ENCODE assay signal across 28 mouse cellular contexts in the genomic region with DNA sequence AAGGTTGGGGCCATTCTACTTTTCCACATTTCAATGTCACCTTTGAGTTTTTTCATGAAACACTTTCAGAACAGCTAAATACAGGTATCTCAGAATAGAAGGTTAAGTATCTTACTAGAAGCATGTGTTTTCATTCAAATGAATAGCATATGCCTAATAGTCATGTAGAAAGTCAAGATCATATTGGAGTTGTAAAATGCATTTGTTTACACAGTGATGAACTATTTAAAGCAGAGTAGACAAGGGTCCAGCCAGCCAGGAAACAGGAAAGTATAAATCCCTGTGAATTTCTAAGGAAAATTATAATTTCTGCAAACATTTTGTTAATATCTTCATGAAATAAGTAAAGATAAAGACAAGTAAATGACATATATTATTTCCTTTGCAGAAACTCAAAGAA.
"Had no signal": no experiment of that assay in that cellular context is flagged by ENCODE, and none has a peak within 500 bp of the region (broad histone marks: within the 10 kb centered on the region; RNA-seq: fewer than 3 reads in every experiment).

No protein-coding gene starts in this region.

- H3K9ac ChIP-seq: heart, embryonic 12.5 days; hindbrain, embryonic 12.5 days; hindbrain, embryonic 14.5 days; kidney, embryonic 15.5 days; limb, embryonic 13.5 days; limb, embryonic 15.5 days; liver, embryonic 13.5 days; liver, embryonic 15.5 days had no signal

- H3K4me3 ChIP-seq: gastrocnemius, adult 2 months; heart, embryonic 10.5 days; heart, embryonic 12.5 days; hindbrain, embryonic 10.5 days; hindbrain, embryonic 12.5 days; kidney, embryonic 15.5 days; limb, embryonic 13.5 days; limb, embryonic 15.5 days; liver, embryonic 13.5 days; liver, embryonic 15.5 days had no signal

- H3K4me2 ChIP-seq: heart, embryonic 12.5 days; hindbrain, embryonic 12.5 days; hindbrain, embryonic 14.5 days; kidney, embryonic 15.5 days; limb, embryonic 13.5 days; limb, embryonic 15.5 days; liver, embryonic 11.5 days; liver, embryonic 13.5 days; liver, embryonic 15.5 days had no signal

- ATAC-seq: forebrain, embryonic 16.5 days; hindbrain, embryonic 16.5 days; inflammation-experienced regulatory T-cells, adult 6 months had no signal

- H3K4me1 ChIP-seq: limb, embryonic 13.5 days; limb, embryonic 15.5 days; liver, embryonic 13.5 days; liver, embryonic 15.5 days had no signal

- DNase-seq: gastrocnemius, adult 2 months; gastrocnemius, postnatal 10 days; gastrocnemius, postnatal 25 days; heart, postnatal 10 days; heart, postnatal 4 days; kidney, adult 11 months; kidney, adult 2 months; kidney, adult 9 months; kidney, postnatal 14 days; kidney, postnatal 36 days; layer of hippocampus, adult 9-11 months; layer of hippocampus, postnatal 36 days; left cerebral cortex, postnatal 4 days; liver, embryonic 13.5 days had no signal

- H3K27me3 ChIP-seq: heart, embryonic 12.5 days; hindbrain, embryonic 12.5 days; kidney, embryonic 15.5 days; limb, embryonic 13.5 days; limb, embryonic 15.5 days; liver, embryonic 13.5 days; liver, embryonic 15.5 days had no signal

- H3K36me3 ChIP-seq: hindbrain, embryonic 10.5 days; hindbrain, embryonic 12.5 days; kidney, embryonic 15.5 days; limb, embryonic 15.5 days; liver, embryonic 13.5 days; liver, embryonic 15.5 days had no signal

- H3K27ac ChIP-seq: gastrocnemius, adult 2 months; heart, embryonic 10.5 days; hindbrain, embryonic 10.5 days; hindbrain, embryonic 12.5 days; hindbrain, embryonic 14.5 days; kidney, embryonic 15.5 days; kidney, postnatal 0 days; limb, embryonic 13.5 days; limb, embryonic 15.5 days; liver, embryonic 13.5 days; liver, embryonic 15.5 days had no signal

- H3K9me3 ChIP-seq: heart, embryonic 10.5 days; heart, embryonic 12.5 days; hindbrain, embryonic 10.5 days; hindbrain, embryonic 12.5 days; kidney, embryonic 15.5 days; limb, embryonic 13.5 days; limb, embryonic 15.5 days; liver, embryonic 13.5 days; liver, embryonic 15.5 days had no signal
